Mouse (Mus musculus) kidney, embryonic 16.5 days (tissue): Measurements from ENCODE around the gene Mtx1. TPM values are rescaled to one million over a fixed set of nuclear protein-coding genes. Genes with fewer than 3 reads are reported as not detected.
A peak's percentile ranks its signal among the peaks of the same experiment; 100 is the strongest.

ENCODE experiments used
- ATAC-seq: fragments of 200-750 bp; cut with Nextera tagmentation; 2 replicates; pipeline ENCODE4 v1.8.0; 2017; ENCODE audit warnings: moderate TSS enrichment; ENCODE audit not compliant: low FRiP score, low TSS enrichment
- H3K27ac ChIP-seq: fragments of 300-500 bp; sonication (generic); 2 replicates; pipeline ENCODE4 v1.5.1; 2014; ENCODE audit warnings: low read length
- H3K27me3 ChIP-seq: fragments of 300-500 bp; sonication (generic); 2 replicates; pipeline ENCODE4 v1.6.1; 2014; ENCODE audit warnings: low read length, control low read depth, mixed read lengths; ENCODE audit not compliant: insufficient read depth
- H3K36me3 ChIP-seq: fragments of 300-500 bp; sonication (generic); 2 replicates; pipeline ENCODE4 v1.6.1; 2014; ENCODE audit warnings: low read length, control low read depth, mixed read lengths; ENCODE audit not compliant: insufficient read depth
- H3K4me1 ChIP-seq: fragments of 300-500 bp; sonication (generic); 2 replicates; pipeline ENCODE4 v1.6.1; 2014; ENCODE audit warnings: low read length, control low read depth, mixed read lengths; ENCODE audit not compliant: insufficient read depth
- H3K4me2 ChIP-seq: fragments of 300-500 bp; sonication (generic); replicated peaks from 2 replicates; pipeline ENCODE4 v1.6.1; 2014; ENCODE audit warnings: low read depth, low read length
- H3K4me3 ChIP-seq: fragments of 300-500 bp; sonication (generic); 2 replicates; pipeline ENCODE4 v1.5.1; 2014; ENCODE audit warnings: mild to moderate bottlenecking, low read length
- H3K9ac ChIP-seq: fragments of 300-500 bp; sonication (generic); replicated peaks from 2 replicates; pipeline ENCODE4 v1.6.1; 2014; ENCODE audit warnings: low read length
- H3K9me3 ChIP-seq: fragments of 300-500 bp; sonication (generic); 2 replicates; pipeline ENCODE4 v1.6.1; 2016; ENCODE audit warnings: low read length, control low read depth
- WGBS: fragments of 180-500 bp; shearing (Covaris S2); extraction: QIAGEN DNeasy Blood & Tissue Kit; methylation state at CpG from one replicate; pipeline ENCODE4 v1.1.7; 2014; 5-methylcytosine and 5-hydroxymethylcytosine counted together
- polyA plus RNA-seq: library from polyadenylated mRNA; unstranded; fragments of >200 nt; fragmentation: Nextera tagmentation; extraction: Ambion mirVana; gene quantifications from 2 replicates; pipeline ENCODE4 v1.2.1, GENCODE M21; 2015

The Mtx1 gene
- polyA plus RNA-seq, 1 experiment from 2014 or later = 227 TPM

DNA sequence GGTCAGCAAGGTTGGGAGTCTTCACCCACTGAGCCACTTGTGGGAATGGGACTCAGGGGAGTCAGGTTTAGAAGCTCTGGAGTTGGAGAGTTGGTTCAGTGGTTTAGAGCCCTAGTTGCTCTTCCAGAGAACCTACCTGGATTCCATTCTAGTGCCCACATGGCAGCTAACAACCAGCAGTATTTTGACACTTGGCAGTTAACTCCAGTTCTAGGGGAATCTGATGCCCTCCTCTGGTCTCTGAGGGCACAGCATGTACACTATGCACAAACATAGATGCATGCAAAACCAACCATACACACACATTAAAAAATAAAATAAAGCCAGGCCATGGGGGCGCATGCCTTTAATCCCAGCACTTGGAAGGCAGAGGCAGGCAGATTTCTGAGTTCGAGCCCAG lies 33.0 kb downstream of the Mtx1 start:
- ATAC-seq = no peak
- no peaks in the 10 kb centered on the region for H3K27me3 ChIP-seq
- no peaks in the 10 kb centered on the region for H3K9me3 ChIP-seq
- no peaks in the 10 kb centered on the region for H3K36me3 ChIP-seq
- 93% methylated on average over 2 of the region's 2 CpGs for WGBS
- no peak overlapping the region for H3K4me2 ChIP-seq
- H3K27ac ChIP-seq = no peak overlapping the region
- H3K9ac ChIP-seq = no peak overlapping the region
- H3K4me3 ChIP-seq = no peak overlapping the region
- H3K4me1 ChIP-seq = peaks cover 10% of the 10 kb centered on the region

DNA sequence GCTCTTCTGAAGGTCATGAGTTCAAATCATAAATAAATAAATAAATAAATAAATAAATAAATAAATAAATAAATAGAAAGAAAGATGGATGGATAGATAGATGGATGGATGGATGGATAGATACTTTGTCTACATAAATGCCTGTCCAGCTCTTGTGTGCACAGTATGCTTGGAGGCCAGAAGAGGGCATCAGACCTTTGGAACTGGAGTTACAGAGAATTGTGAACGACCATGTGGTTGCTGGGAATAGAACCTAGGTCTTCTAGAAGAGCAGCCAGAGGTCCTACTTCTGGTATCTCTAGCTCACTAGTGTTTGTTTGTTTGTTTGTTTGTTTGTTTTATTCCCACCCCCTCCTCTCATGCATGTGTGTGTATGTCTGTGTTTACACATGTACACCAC lies 33.5 kb downstream of the Mtx1 start:
- no peak overlapping the region for H3K27ac ChIP-seq
- 74% methylated on average over 1 of the region's 1 CpGs for WGBS
- H3K4me3 ChIP-seq = no peak overlapping the region
- peaks cover 15% of the 10 kb centered on the region for H3K4me1 ChIP-seq
- no peak overlapping the region for H3K9ac ChIP-seq
- H3K27me3 ChIP-seq = no peaks in the 10 kb centered on the region
- ATAC-seq = no peak
- no peaks in the 10 kb centered on the region for H3K36me3 ChIP-seq
- no peaks in the 10 kb centered on the region for H3K9me3 ChIP-seq
- no peak overlapping the region for H3K4me2 ChIP-seq

DNA sequence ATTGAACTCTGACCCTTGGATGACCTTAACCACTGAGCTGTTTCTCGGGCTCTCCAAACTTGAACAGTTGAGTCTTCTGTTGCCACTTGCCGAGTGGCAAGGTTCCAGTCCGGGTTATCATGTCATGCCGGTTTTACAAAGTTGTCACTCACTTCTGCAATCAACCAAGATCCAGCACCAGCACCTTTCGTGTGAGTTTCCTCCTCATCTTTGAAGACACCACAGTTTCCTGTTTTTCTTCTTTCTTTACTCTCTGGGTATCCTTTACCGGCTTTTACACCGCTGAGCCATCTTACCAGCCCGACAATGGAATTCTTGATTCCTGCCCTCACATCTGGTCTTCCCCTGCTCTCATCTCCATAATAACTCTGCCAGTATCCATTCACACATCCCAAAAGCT lies 36.5 kb downstream of the Mtx1 start:
- no peaks in the 10 kb centered on the region for H3K9me3 ChIP-seq
- 0 out of 2 replicates have a peak, but pooled peaks cover 2% of the 10 kb centered on the region for H3K36me3 ChIP-seq
- H3K4me3 ChIP-seq = no peak overlapping the region
- WGBS = 83% methylated on average over 8 of the region's 8 CpGs
- peaks cover 30% of the 10 kb centered on the region for H3K4me1 ChIP-seq
- no peaks in the 10 kb centered on the region for H3K27me3 ChIP-seq
- no peak overlapping the region for H3K4me2 ChIP-seq
- no peak overlapping the region for H3K9ac ChIP-seq
- no peak overlapping the region for H3K27ac ChIP-seq
- no peak for ATAC-seq

DNA sequence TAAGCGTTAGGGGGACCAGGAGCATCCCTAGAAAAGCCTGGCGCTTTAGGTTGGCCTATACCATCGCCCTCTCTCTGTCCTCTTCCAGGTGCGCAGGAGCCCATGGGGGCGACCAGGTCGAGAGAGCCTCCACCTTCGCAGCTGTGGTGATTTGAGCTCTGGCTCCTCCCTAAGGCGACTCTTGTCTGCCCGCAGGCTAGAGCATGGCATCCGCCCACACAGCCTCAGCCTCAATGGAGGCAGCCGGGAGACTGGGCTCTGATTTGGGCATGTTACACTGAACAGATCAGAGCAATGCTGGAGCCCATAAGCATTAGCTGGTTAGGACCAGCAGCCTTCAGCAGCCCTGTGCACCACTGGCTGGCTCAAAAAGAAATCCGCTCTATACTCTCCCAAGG lies 38.4 kb downstream of the Mtx1 start:
- Histone ChIP-seq H3K4me2 (peak overlapping the region; percentile 25; the same call in 1 of the 2 replicates), H3K27me3 (no peaks in the 10 kb centered on the region), H3K9me3 (no peaks in the 10 kb centered on the region), H3K9ac (0 out of 2 replicates have a peak overlapping the region, but pooled peaks have one; percentile 17), H3K4me1 (peaks cover 49% of the 10 kb centered on the region), H3K36me3 (0 out of 2 replicates have a peak, but pooled peaks cover 2% of the 10 kb centered on the region), H3K4me3 (no peak overlapping the region), H3K27ac (peak overlapping the region; percentile 37; the same call in 1 of the 2 replicates)
- WGBS = 56% methylated on average over 12 of the region's 12 CpGs
- ATAC-seq = 0 out of 2 replicates have a peak, but pooled peaks have one; percentile 5

DNA sequence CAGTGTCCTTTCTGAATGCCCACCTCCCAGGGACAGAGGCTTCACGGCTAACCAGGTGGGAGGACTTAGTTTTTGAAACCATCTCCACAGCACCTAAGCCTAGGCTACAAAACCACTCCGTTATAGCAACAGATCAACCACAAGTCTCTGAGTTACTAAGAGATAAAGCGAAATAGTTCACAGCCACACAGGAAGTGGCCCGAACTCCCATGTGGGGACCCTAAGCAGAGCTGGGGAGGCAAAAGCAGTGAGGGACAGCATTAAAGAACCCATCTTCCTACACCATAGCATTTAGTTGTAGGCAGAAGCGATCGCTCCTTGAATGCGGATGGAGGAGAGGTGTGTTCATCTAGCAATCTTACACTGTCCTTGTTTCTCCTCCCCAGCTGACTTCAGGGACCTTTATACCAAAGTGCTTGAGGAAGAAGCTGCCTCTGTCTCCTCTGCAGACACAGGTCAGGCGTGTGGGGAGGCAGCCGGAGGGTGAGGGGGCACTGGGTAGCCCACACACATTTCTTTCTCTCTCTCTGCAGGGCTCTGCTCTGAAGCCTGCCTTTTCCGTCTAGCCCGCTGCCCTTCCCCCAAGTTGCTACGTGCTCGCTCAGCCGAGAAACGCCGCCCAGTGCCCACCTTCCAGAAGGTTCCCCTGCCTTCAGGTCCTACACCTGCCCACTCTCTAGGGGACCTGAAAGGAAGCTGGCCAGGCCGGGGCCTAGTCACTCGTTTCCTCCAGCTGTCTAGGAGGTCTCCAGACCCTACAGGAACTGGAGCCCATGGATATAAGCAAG lies 39.0 kb downstream of the Mtx1 start:
- Histone ChIP-seq H3K4me2 (peak overlapping the region; percentile 33; the same call in 1 of the 2 replicates), H3K9me3 (no peaks in the 10 kb centered on the region), H3K27me3 (no peaks in the 10 kb centered on the region), H3K36me3 (0 out of 2 replicates have a peak, but pooled peaks cover 2% of the 10 kb centered on the region), H3K4me1 (peaks cover 50% of the 10 kb centered on the region), H3K4me3 (no peak overlapping the region), H3K9ac (peak overlapping the region; percentile 52), H3K27ac (peak overlapping the region; percentile 37; the same call in 1 of the 2 replicates)
- ATAC-seq = no peak
- WGBS = 59% methylated on average over 18 of the region's 18 CpGs

DNA sequence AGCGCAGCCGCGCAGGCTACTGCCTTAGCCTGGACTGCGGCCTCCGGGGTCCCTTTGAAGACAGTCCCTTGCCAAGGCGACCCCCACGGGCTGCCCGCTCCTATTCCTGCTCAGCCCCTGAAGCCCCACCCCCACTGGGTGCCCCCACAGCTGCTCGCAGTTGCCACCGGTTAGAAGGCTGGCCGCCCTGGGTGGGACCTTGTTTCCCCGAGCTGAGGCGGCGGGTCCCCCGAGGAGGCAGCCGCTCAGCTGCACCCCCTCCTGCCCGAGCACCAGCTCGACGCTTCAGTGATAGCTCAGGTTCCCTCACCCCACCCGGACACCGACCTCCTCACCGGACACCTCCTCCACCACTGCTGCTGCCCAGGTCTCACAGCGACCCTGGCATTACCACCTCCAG lies 39.7 kb downstream of the Mtx1 start:
- ATAC-seq = no peak
- no peak overlapping the region for H3K4me3 ChIP-seq
- peaks cover 53% of the 10 kb centered on the region for H3K4me1 ChIP-seq
- WGBS = 31% methylated on average over 23 of the region's 23 CpGs
- H3K9me3 ChIP-seq = no peaks in the 10 kb centered on the region
- H3K4me2 ChIP-seq = peak overlapping the region; percentile 33
- 0 out of 2 replicates have a peak overlapping the region, but pooled peaks have one; percentile 37 for H3K27ac ChIP-seq
- peak overlapping the region; percentile 52 for H3K9ac ChIP-seq
- no peaks in the 10 kb centered on the region for H3K27me3 ChIP-seq
- peaks cover 5% of the 10 kb centered on the region; the same call in 1 of the 2 replicates for H3K36me3 ChIP-seq

DNA sequence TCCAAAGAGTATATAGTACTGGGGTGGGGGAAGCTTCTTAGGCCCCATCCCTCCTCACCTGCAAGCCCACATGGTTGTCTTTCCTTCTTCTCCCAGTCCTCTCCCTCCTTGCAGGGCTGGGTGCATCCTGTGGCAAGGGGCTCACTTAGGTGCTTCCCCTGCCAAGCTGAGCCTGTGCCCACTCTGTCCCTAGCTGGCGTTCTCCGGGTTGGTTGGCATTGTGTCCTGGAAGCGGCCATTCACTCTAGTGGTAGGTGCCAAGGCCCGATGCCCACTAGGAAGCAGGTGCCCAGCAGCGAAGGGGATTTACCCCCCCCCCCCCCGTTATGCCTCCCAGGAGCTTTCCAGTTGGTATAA lies 43.0 kb downstream of the Mtx1 start:
- peak overlapping the region; percentile 71 for H3K4me3 ChIP-seq
- peak overlapping the region; percentile 78 for H3K27ac ChIP-seq
- H3K4me2 ChIP-seq = peak overlapping the region; percentile 97
- H3K9me3 ChIP-seq = no peaks in the 10 kb centered on the region
- H3K36me3 ChIP-seq = peaks cover 35% of the 10 kb centered on the region
- no peaks in the 10 kb centered on the region for H3K27me3 ChIP-seq
- peak overlapping the region; percentile 92 for H3K9ac ChIP-seq
- H3K4me1 ChIP-seq = peaks cover 55% of the 10 kb centered on the region
- ATAC-seq = no peak
- WGBS = 61% methylated on average over 6 of the region's 6 CpGs

DNA sequence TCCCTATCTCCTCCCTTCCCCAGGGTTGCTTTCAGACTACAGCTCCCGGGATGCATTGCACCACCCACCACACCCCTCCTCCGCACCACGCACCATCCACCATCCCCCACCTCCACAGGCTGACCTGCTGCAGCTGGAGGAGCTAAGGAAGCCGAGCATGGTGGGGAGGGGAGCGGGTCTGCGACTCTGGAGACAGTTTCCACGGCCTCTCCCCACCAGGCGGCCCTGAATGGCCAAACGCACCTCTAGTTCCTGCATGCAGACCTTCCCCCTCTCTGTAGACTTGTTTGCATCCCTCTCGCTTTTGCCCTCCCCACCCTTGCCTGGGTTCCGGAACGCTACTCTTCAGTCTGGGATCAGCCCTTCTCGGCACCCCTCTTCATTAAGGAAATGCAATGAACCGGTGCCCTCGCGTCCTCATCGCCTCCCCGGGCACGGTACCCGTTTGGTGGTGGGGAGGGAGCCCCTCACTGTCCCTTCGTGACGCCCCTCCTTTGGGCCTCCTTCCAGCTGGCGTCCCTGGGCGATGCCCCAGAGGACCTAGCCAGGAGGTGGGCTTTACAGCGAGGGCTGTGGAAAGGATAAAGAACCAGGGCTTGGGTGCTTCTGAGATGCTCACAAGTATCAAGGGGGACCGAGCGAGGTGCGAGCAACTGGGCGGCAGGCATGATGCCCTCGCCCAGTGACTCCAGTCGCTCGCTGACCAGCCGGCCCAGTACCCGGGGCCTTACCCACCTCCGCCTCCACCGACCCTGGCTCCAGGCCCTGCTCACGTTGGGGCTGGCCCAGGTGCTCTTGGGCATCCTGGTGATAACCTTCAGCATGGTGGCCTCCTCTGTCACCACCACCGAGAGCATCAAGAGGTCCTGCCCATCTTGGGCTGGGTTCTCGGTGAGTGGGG lies 43.6 kb downstream of the Mtx1 start, which contains the start of gene Fam189b:
Gene Fam189b, plus strand, starts transcription at position 86 of the 901 bp plus-strand sequence.
- peak within 1 kb of the TSS; percentile 92 for H3K9ac ChIP-seq
- H3K27ac ChIP-seq = peak within 1 kb of the TSS; percentile 78
- H3K9me3 ChIP-seq = no peaks in the 10 kb centered on the region
- no peaks in the 10 kb centered on the region for H3K27me3 ChIP-seq
- peaks cover 35% of the 10 kb centered on the region for H3K36me3 ChIP-seq
- peak within 1 kb of the TSS; percentile 97 for H3K4me2 ChIP-seq
- peaks cover 54% of the 10 kb centered on the region for H3K4me1 ChIP-seq
- whole genome bisulfite sequencing = 3% methylated on average over 39 of the region's 39 CpGs
- peak within 1 kb of the TSS; percentile 71 for H3K4me3 ChIP-seq
- peak; percentile 94 for ATAC-seq

DNA sequence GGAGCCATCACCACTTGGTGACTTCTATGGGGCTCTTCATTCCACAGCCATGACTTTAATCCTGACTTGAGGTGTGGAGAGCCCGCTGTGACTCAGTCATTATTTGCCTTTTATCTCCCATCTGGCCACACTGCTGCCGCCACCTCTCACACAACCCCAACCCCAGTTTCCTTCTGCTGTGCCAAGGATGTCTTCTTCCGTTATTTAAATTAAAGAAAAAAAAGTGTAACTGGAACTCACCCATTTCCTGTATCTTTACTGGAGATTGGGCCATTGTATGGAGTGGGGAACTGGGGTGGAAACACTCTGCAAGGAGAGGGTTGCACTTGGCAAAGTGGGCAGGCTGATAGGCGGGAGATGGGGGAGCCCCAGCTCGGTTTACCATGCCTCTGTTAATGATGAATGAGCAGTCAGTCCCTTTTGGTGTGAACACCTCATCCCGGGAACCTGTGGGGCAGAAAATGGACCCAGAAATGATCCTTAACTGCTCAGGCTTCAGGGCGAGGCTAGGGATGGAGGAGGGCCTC lies 44.3 kb downstream of the Mtx1 start:
- 42% methylated on average over 7 of the region's 7 CpGs for WGBS
- Histone ChIP-seq H3K27ac (no peak overlapping the region), H3K27me3 (no peaks in the 10 kb centered on the region), H3K9me3 (no peaks in the 10 kb centered on the region), H3K4me3 (peak overlapping the region; percentile 71; the same call in 1 of the 2 replicates), H3K36me3 (peaks cover 35% of the 10 kb centered on the region), H3K4me1 (peaks cover 49% of the 10 kb centered on the region), H3K9ac (no peak overlapping the region; the same call in 1 of the 2 replicates), H3K4me2 (peak overlapping the region; percentile 97)
- ATAC-seq = peak; percentile 18
